Comparison of ENCODE assay signal across 8 mouse cellular contexts in genomic region chr11:88524437-88524789, GRCm38 (mm10).
DNase-seq lines count a peak whose midpoint lies in the region; ATAC-seq and TF ChIP-seq lines count a peak whose summit lies in the region.

No protein-coding gene starts in this region.

- no peak overlapping the region for H3K27ac ChIP-seq in liver, adult 2 months (replicated peaks; ENCODE audit: insufficient read depth, low read depth, low read length)
- H3K27ac ChIP-seq in forebrain, embryonic 11.5 days (ENCODE audit: low read depth, low read length), result no peak overlapping the region; the same call in 1 of the 2 replicates
- H3K27ac ChIP-seq in intestine, embryonic 14.5 days (ENCODE audit: low read depth), result peak overlapping the region; percentile 68
- peak overlapping the region; percentile 80 for H3K27ac ChIP-seq in neural tube, embryonic 15.5 days (replicated peaks)

- TF ChIP-seq CTCF in liver, adult 2 months (IDR thresholded peaks at IDR 0.05; ENCODE audit: low read depth, low read length), result no peak

- TF ChIP-seq POLR2A in liver, adult 2 months (IDR thresholded peaks at IDR 0.05; ENCODE audit: extremely low read depth, insufficient read depth, low read length), result no peak

- no peaks in the 10 kb centered on the region for H3K9me3 ChIP-seq in forebrain, embryonic 11.5 days (ENCODE audit: control insufficient read depth, low read length)
- H3K9me3 ChIP-seq in intestine, embryonic 14.5 days (ENCODE audit: control insufficient read depth, low read length), result no peaks in the 10 kb centered on the region
- H3K9me3 ChIP-seq in neural tube, embryonic 15.5 days (replicated peaks), result no peaks in the 10 kb centered on the region

- peaks cover 3% of the 10 kb centered on the region; the same call in 1 of the 2 replicates for H3K79me2 ChIP-seq in liver, adult 2 months (ENCODE audit: control insufficient read depth, insufficient read depth, low read length)

- no peak overlapping the region for H3K4me2 ChIP-seq in forebrain, embryonic 11.5 days (ENCODE audit: low read depth, low read length, severe bottlenecking)
- H3K4me2 ChIP-seq in intestine, embryonic 14.5 days (ENCODE audit: low read length), result no peak overlapping the region
- H3K4me2 ChIP-seq in neural tube, embryonic 15.5 days, result no peak overlapping the region

- no peaks in the 10 kb centered on the region for H3K36me3 ChIP-seq in liver, adult 2 months (ENCODE audit: control insufficient read depth, insufficient read depth, low read length)
- no peaks in the 10 kb centered on the region for H3K36me3 ChIP-seq in forebrain, embryonic 11.5 days (ENCODE audit: control insufficient read depth, insufficient read depth, low read length)
- H3K36me3 ChIP-seq in intestine, embryonic 14.5 days (ENCODE audit: control insufficient read depth, insufficient read depth, low read length), result no peaks in the 10 kb centered on the region
- no peaks in the 10 kb centered on the region for H3K36me3 ChIP-seq in neural tube, embryonic 15.5 days

- peak; percentile 75 for DNase-seq in liver, adult 2 months (ENCODE audit: extremely low read depth, low read depth, low spot score)
- no peak for DNase-seq in liver
- no peak for DNase-seq in forebrain, embryonic 11.5 days (ENCODE audit: low spot score)
- no peak for DNase-seq in intestine, embryonic 14.5 days (ENCODE audit: low spot score)
- DNase-seq in right cerebral cortex, postnatal 25 days, result no peak
- DNase-seq in adrenal gland, postnatal 4 days (ENCODE audit: low spot score in 2 of 2), result no peak

- no peak for ATAC-seq in forebrain, embryonic 11.5 days (replicated peaks; ENCODE audit: low FRiP score)
- no peak for ATAC-seq in intestine, embryonic 14.5 days (replicated peaks; ENCODE audit: low FRiP score, low TSS enrichment, low read depth)
- ATAC-seq in neural tube, embryonic 15.5 days (ENCODE audit: low FRiP score), result no peak
- ATAC-seq in granulocyte monocyte progenitor cell, adult 5-6 weeks (replicated peaks; ENCODE audit: poor library complexity, severe bottlenecking), result no peak

- H3K4me3 ChIP-seq in liver, adult 2 months (ENCODE audit: insufficient read depth, low read depth, low read length), result no peak overlapping the region
- H3K4me3 ChIP-seq in forebrain, embryonic 11.5 days (ENCODE audit: low read depth, low read length), result no peak overlapping the region
- H3K4me3 ChIP-seq in intestine, embryonic 14.5 days (ENCODE audit: low read depth, low read length), result no peak overlapping the region
- H3K4me3 ChIP-seq in neural tube, embryonic 15.5 days (replicated peaks), result no peak overlapping the region

- H3K9ac ChIP-seq in liver, adult 2 months (ENCODE audit: low read depth, low read length), result no peak overlapping the region
- peak overlapping the region; percentile 12; the same call in 1 of the 2 replicates for H3K9ac ChIP-seq in forebrain, embryonic 11.5 days (ENCODE audit: low read length)
- H3K9ac ChIP-seq in intestine, embryonic 14.5 days (ENCODE audit: low read length), result no peak overlapping the region
- H3K9ac ChIP-seq in neural tube, embryonic 15.5 days (replicated peaks), result no peak overlapping the region

- H3K27me3 ChIP-seq in liver, adult 2 months (ENCODE audit: control insufficient read depth, insufficient read depth, low read length), result no peaks in the 10 kb centered on the region
- H3K27me3 ChIP-seq in forebrain, embryonic 11.5 days (ENCODE audit: control insufficient read depth, insufficient read depth, low read length), result no peaks in the 10 kb centered on the region
- no peaks in the 10 kb centered on the region for H3K27me3 ChIP-seq in intestine, embryonic 14.5 days (replicated peaks; ENCODE audit: control insufficient read depth, insufficient read depth, low read length)
- no peaks in the 10 kb centered on the region for H3K27me3 ChIP-seq in neural tube, embryonic 15.5 days (replicated peaks)

- H3K4me1 ChIP-seq in liver, adult 2 months (ENCODE audit: control insufficient read depth, insufficient read depth, low read length), result peaks cover 16% of the 10 kb centered on the region
- peaks cover 53% of the 10 kb centered on the region for H3K4me1 ChIP-seq in forebrain, embryonic 11.5 days (replicated peaks; ENCODE audit: control insufficient read depth, insufficient read depth, low read length)
- peaks cover 60% of the 10 kb centered on the region for H3K4me1 ChIP-seq in intestine, embryonic 14.5 days (replicated peaks; ENCODE audit: control insufficient read depth, insufficient read depth, low read length)
- H3K4me1 ChIP-seq in neural tube, embryonic 15.5 days, result peaks cover 88% of the 10 kb centered on the region

Comparison
In these comparisons a context has a peak if more than half of its experiments do, and no peak if none do; other contexts are left out.
1. H3K27ac ChIP-seq: peak in intestine, embryonic 14.5 days (single experiment) and neural tube, embryonic 15.5 days (single experiment); none in liver, adult 2 months (single experiment) and forebrain, embryonic 11.5 days (single experiment).